Mouse (Mus musculus) small intestine, adult 2 months (tissue): Measurements from ENCODE around the gene Tctn1. TPM values are rescaled to one million over a fixed set of nuclear protein-coding genes. Genes with fewer than 3 reads are reported as not detected.

Source experiments
- H3K27ac ChIP-seq: fragments of 200-500 bp; 2 replicates; pipeline ENCODE4 v1.5.1; 2012; ENCODE audit warnings: low read depth, low read length, control low read depth, inconsistent platforms; ENCODE audit not compliant: insufficient read depth
- H3K27me3 ChIP-seq: fragments of 200-500 bp; 2 replicates; pipeline ENCODE4 v1.6.1; 2012; ENCODE audit warnings: mild to moderate bottlenecking, moderate library complexity, low read length, inconsistent platforms; ENCODE audit not compliant: control insufficient read depth, insufficient read depth
- H3K36me3 ChIP-seq: fragments of 200-500 bp; 2 replicates; pipeline ENCODE4 v1.6.1; 2012; ENCODE audit warnings: mild to moderate bottlenecking, low read length, control low read depth, inconsistent platforms; ENCODE audit not compliant: control insufficient read depth, insufficient read depth
- H3K4me1 ChIP-seq: fragments of 200-500 bp; 2 replicates; pipeline ENCODE4 v1.6.1; 2012; ENCODE audit warnings: low read length, inconsistent platforms, mixed read lengths; ENCODE audit not compliant: control insufficient read depth, insufficient read depth, insufficient read length
- H3K4me3 ChIP-seq: fragments of 200-500 bp; 2 replicates; pipeline ENCODE4 v1.5.1; 2012; ENCODE audit warnings: low read depth, mild to moderate bottlenecking, control low read depth, inconsistent platforms, low read length, moderate library complexity
- CTCF ChIP-seq: fragments of 200-500 bp; IDR thresholded peaks from 2 replicates; pipeline ENCODE4 v1.5.1; 2012; ENCODE audit warnings: low read depth, mild to moderate bottlenecking, control low read depth, inconsistent platforms, low read length, moderate library complexity, mixed read lengths; ENCODE audit not compliant: insufficient replicate concordance, insufficient read length; ENCODE audit errors: extremely low read depth
- POLR2A ChIP-seq: fragments of 200-500 bp; IDR thresholded peaks from 2 replicates; pipeline ENCODE4 v1.6.1; 2012; ENCODE audit warnings: low read depth, mild to moderate bottlenecking, control low read depth, inconsistent platforms, low read length, moderate library complexity
- WGBS: fragments of 180-500 bp; shearing (Covaris S2); methylation state at CpG from one replicate; pipeline ENCODE4 v1.1.7; 2018; 5-methylcytosine and 5-hydroxymethylcytosine counted together
- polyA plus RNA-seq: library from polyadenylated mRNA; depleted of rRNA; stranded (reverse); fragments of >200 nt; gene quantifications from 2 replicates; pipeline ENCODE4 v1.2.3, GENCODE M21; 2012

Gene Tctn1
- polyA plus RNA-seq, 1 experiment, result 12.5 TPM

- no peak overlapping the region for H3K4me3 ChIP-seq
- 0 out of 2 replicates have a peak overlapping the region, but pooled peaks have one; percentile 1 for H3K27ac ChIP-seq
- 71% methylated on average over 6 of the region's 6 CpGs for WGBS
- no peaks in the 10 kb centered on the region for H3K27me3 ChIP-seq
- TF ChIP-seq POLR2A (no peak), CTCF (no peak)
- H3K36me3 ChIP-seq, result peaks cover 17% of the 10 kb centered on the region
- peaks cover 29% of the 10 kb centered on the region for H3K4me1 ChIP-seq
Observed at GRCm38 (mm10) chr5:122304541-122304940, 40.3 kb upstream of the Tctn1 start.

- Histone ChIP-seq H3K27me3 (no peaks in the 10 kb centered on the region), H3K27ac (peak overlapping the region; percentile 75), H3K4me1 (peaks cover 30% of the 10 kb centered on the region), H3K4me3 (no peak overlapping the region), H3K36me3 (peaks cover 14% of the 10 kb centered on the region)
- TF ChIP-seq CTCF, result no peak
- TF ChIP-seq POLR2A, result no peak
- 58% methylated on average over 7 of the region's 7 CpGs for whole genome bisulfite sequencing
Observed at GRCm38 (mm10) chr5:122303937-122304336, 39.7 kb upstream of the Tctn1 start.

- TF ChIP-seq POLR2A (no peak), CTCF (peak; percentile 35; the same call in 1 of the 2 replicates)
- WGBS, result 25% methylated on average over 17 of the region's 17 CpGs
- H3K36me3 ChIP-seq, result peaks cover 6% of the 10 kb centered on the region
- H3K27ac ChIP-seq, result peak overlapping the region; percentile 79
- 0 out of 2 replicates have a peak overlapping the region, but pooled peaks have one; percentile 2 for H3K4me3 ChIP-seq
- no peaks in the 10 kb centered on the region for H3K27me3 ChIP-seq
- H3K4me1 ChIP-seq, result peaks cover 32% of the 10 kb centered on the region
Observed at GRCm38 (mm10) chr5:122302810-122303745, 38.8 kb upstream of the Tctn1 start.

- no peaks in the 10 kb centered on the region for H3K27me3 ChIP-seq
- no peak overlapping the region for H3K27ac ChIP-seq
- H3K4me3 ChIP-seq, result no peak overlapping the region
- TF ChIP-seq CTCF (no peak), POLR2A (no peak)
- H3K36me3 ChIP-seq, result no peaks in the 10 kb centered on the region
- H3K4me1 ChIP-seq, result peaks cover 35% of the 10 kb centered on the region
- WGBS, result 90% methylated on average over 6 of the region's 6 CpGs
Observed at GRCm38 (mm10) chr5:122300071-122300518, 35.8 kb upstream of the Tctn1 start.

- Histone ChIP-seq H3K4me1 (peaks cover 34% of the 10 kb centered on the region), H3K27ac (no peak overlapping the region), H3K4me3 (no peak overlapping the region), H3K27me3 (no peaks in the 10 kb centered on the region), H3K36me3 (peaks cover 5% of the 10 kb centered on the region; the same call in 1 of the 2 replicates)
- TF ChIP-seq CTCF (no peak), POLR2A (no peak)
- WGBS, result 50% methylated on average over 14 of the region's 14 CpGs
Observed at GRCm38 (mm10) chr5:122295113-122295935, 31.1 kb upstream of the Tctn1 start.

GRCm38 (mm10) chr5:122294219-122294735 lies 30.0 kb upstream of the Tctn1 start:
- no peak overlapping the region for H3K27ac ChIP-seq
- H3K27me3 ChIP-seq, result no peaks in the 10 kb centered on the region
- no peak for TF ChIP-seq CTCF
- no peak for TF ChIP-seq POLR2A
- H3K4me3 ChIP-seq, result no peak overlapping the region
- peaks cover 5% of the 10 kb centered on the region; the same call in 1 of the 2 replicates for H3K36me3 ChIP-seq
- peaks cover 34% of the 10 kb centered on the region for H3K4me1 ChIP-seq
- 91% methylated on average over 3 of the region's 3 CpGs for WGBS

- Histone ChIP-seq H3K27ac (no peak overlapping the region), H3K4me1 (peaks cover 39% of the 10 kb centered on the region), H3K36me3 (peaks cover 7% of the 10 kb centered on the region; the same call in 1 of the 2 replicates), H3K4me3 (no peak overlapping the region), H3K27me3 (no peaks in the 10 kb centered on the region)
- WGBS, result 80% methylated on average over 6 of the region's 6 CpGs
- no peak for TF ChIP-seq CTCF
- TF ChIP-seq POLR2A, result no peak
Observed at GRCm38 (mm10) chr5:122293131-122293530, 28.9 kb upstream of the Tctn1 start.
